Mouse (Mus musculus): Measurements from ENCODE around the gene Xpo5. TPM values are rescaled to one million over a fixed set of nuclear protein-coding genes. Genes with fewer than 3 reads are reported as not detected.

The Xpo5 gene
- 10 to 100 TPM; 72.0 to 74.6 TPM for total RNA-seq (2021)
- long read RNA-seq, experiment 1, full-length matches to known transcripts: 5 of 21 reads
- long read RNA-seq, experiment 1, partial matches to known transcripts: 14 of 21 reads
- long read RNA-seq, experiment 1, other reads (novel, unspliced or antisense): 2 of 21 reads
- long read RNA-seq, experiment 2, full-length matches to known transcripts: 5 of 49 reads
- long read RNA-seq, experiment 2, partial matches to known transcripts: 36 of 49 reads
- long read RNA-seq, experiment 2, other reads (novel, unspliced or antisense): 8 of 49 reads

GRCm38 (mm10) chr17:46202421-46203071, at the start of gene Xpo5, which contains the start of gene Polh:
Xpo5 (plus strand) TSS chr17:46202782.
Polh (minus strand) TSS chr17:46202645.
- DNase-seq (ENCODE audit: low spot score in 2 of 2): peak; percentile 84

DNA sequence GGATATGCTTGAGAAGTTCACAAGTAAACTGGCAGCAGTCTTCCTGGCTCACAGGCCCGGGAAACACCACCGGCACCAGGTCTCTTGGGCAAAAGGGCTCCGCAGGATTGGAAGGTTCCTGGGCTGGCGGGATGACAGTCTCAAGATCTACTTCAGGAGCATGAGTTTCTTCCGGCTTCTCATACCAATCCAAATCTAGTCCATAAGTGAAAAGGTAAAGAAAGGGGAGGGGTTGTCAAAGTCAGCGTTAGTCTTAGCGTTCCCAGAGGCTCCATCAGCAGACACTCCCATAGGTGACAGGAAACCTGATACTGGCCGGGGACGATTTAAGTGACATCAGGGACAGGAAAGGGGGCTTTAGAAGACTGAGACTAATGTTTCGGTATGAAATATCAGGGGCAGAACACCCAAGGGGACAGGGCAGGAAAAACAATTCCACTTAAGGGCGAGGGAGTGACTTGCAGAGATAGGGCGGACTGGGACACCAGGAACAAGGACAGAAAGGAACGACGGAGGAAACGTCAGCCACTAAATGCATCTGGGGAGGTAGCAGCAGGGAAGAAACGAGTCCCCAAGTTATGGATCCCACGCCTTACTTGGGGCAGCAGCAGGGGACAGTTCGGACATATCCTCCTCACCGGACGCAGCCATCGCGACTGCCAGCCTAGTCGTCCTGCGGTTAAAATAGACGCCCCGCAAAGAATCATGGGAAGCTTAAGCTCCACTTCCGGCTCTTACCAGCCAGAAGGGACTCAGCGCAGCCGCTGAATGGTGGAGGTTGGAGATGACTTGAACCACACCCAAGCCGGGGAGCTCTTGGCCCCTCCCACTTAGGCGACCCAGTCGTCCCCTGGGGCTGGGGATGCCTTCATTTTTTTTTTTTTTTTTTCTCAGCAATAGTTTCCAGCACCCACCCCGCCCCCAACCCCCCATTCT, 49.5 kb upstream of the Xpo5 start, which contains the start of gene Mad2l1bp:
TSS of gene Mad2l1bp (minus strand) at position 707 of the 936 bp plus-strand sequence.
- DNase-seq (ENCODE audit: low spot score in 2 of 2): peak; percentile 64 to 73

DNA sequence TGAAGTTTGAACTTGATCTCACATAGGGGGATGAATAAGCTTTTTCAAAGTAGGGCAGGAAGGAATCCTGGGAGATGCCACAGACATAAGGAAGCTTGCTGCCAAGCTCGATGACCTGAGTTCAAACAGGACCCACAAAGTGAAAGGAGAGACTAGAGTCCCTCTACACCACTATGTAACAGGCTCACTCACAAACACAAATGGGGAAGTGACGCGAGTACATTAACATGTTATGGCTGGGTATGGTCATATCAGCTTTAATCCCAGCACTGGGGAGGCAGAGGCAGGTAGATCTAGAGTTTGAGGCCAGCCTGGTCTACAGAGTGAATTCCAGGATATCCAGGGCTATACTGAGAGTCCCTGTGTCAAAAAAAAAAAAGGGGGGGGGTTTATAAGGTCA, 48.2 kb upstream of the Xpo5 start:
- DNase-seq (ENCODE audit: low spot score in 2 of 2): no peak

GRCm38 (mm10) chr17:46156680-46157079, 45.9 kb upstream of the Xpo5 start:
- no peak for DNase-seq (ENCODE audit: low spot score in 2 of 2)

- DNase-seq (ENCODE audit: low spot score in 2 of 2): no peak
Observed at GRCm38 (mm10) chr17:46157131-46157530, 45.5 kb upstream of the Xpo5 start.

DNA sequence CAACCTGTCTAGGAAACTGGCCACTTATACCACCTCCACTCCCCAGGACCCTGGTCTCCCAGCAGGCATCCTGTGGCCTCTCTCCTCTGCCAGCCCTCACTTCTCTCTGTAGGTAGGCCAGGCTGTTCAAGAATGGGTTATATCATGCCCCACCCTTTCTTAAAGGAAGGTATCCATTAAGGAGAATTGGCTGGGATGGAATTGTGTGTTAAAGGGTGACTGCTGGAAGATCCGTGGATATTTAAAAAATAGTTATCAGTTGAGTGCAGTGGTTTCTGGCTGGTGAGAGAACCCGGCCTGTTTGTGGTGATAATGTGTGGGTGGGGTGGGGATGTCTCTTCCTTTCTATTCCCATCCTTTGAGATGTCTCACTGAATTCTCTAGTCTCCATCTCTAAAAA, 43.3 kb upstream of the Xpo5 start:
- DNase-seq (ENCODE audit: low spot score in 2 of 2): no peak

DNA sequence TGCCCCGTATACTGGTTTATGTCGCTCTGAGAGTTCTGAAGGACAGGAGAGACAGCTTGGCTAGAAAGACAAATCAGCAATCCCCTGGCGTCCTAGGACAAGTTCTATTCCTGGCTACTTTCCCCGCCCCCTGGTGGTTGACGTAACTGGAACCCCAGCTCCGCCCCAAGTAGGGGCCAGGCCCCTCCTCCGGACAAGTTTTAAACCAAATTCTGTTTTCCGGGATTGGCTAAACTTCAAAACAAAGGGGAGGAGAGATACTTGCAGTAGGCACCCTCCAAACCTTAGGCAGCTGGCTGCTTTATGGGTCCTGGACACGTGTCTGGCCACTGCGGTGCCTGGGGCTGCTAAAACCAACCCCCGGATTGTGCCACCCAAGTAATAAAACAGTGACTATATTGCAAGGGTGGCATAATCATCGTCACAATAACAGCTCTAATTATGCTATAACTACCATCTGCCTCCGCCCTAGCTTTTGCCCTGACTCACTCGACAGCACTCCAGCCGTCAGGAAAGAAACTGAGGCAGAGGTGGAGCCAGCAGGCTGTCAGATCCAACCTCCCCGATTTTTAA, 42.4 kb upstream of the Xpo5 start:
- DNase-seq (ENCODE audit: low spot score in 2 of 2): peak; percentile 67 to 90

- peak; percentile 58 to 84 for DNase-seq (ENCODE audit: low spot score in 2 of 2)
Observed at GRCm38 (mm10) chr17:46160686-46161085, 41.9 kb upstream of the Xpo5 start, which contains the start of gene Gtpbp2. Gtpbp2 (plus strand) TSS chr17:46161032.

- DNase-seq (ENCODE audit: low spot score in 2 of 2): no peak
Observed at GRCm38 (mm10) chr17:46161179-46161578, 41.4 kb upstream of the Xpo5 start.

DNA sequence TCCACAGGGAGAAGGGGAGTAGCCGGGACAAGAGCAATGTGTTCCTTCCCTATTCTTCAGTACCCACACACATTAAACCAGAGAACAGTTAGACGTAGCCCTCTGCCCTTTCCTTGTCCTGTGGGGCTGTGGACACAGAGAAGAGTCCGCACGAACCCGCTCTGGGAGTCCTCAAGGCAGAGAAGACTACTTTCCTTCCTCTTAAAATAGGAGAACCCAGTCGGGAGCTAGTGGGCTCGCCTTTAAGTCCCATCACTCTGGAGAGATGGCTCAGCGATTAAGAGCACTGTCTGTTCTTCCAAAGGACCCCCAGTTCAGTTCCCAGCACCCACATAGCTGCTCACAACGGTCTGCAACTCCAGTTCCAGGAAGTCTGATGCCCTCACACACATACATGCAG, 40.9 kb upstream of the Xpo5 start:
- DNase-seq (ENCODE audit: low spot score in 2 of 2): no peak

DNA sequence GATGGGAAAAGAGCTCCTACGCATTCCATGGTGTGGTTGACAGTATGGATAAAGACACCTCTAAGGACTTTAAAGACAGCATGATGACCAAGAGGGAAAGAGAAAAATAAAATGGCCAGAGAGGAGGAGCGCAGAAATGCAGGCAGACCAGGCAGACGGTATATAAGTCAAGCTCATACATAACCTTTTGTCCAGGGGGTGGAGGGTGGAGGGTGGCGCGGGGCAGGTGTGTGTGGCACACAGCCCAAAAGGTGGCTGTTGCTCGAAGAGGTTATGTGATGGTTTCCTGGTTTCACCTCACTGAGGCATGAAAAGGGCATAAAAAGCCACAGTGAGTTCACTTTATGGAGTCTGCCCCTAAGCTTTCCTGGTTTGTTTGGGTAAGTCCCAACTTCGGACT, 40.0 kb upstream of the Xpo5 start:
- DNase-seq (ENCODE audit: low spot score in 2 of 2): no peak

DNA sequence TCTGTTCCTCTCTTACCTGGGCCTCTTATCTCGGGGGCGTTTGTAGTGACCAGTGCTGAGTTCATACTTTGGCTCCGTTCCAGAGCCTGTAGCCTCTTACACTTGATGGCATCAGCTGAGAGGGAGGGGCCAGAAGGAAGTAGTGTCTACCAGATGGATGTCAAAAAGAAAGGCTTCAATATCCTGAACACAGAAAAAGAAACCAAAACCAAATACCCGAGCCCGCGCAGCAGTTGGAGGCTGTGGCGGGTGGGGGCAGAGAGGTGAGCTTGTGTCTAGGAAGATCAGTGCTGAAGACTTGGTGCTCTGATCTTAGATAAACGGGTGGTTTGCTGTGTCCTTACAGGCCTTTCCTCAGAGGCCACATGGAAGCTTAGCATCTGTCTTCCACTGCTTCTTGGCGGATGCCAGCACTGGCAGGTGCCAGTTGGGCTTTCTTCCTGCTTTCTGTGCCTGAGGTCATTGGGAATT, 39.6 kb upstream of the Xpo5 start:
- no peak for DNase-seq (ENCODE audit: low spot score in 2 of 2)

DNA sequence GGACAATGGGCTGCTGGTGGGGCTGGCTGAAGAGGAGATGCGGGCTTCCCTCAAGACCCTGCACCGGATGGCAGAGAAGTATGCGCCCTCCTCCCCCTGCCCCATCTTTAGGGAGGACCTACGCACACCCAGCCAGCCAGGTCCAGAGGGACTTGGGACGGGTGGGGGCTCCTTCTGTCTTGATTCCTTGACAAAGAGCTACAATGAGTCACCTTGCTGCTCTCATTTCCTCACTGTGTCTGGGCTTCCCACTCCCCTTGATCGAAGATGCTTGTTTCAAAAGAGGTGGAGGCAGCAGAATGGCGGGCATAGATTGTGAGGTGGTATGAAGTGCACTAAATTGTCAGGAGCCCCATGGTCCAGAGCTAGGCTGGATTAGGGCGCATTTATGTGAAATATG, 38.3 kb upstream of the Xpo5 start:
- DNase-seq (ENCODE audit: low spot score in 2 of 2): no peak

- no peak for DNase-seq (ENCODE audit: low spot score in 2 of 2)
Observed at GRCm38 (mm10) chr17:46164791-46165190, 37.8 kb upstream of the Xpo5 start.

GRCm38 (mm10) chr17:46165460-46165859, 37.1 kb upstream of the Xpo5 start:
- DNase-seq (ENCODE audit: low spot score in 2 of 2): no peak

DNA sequence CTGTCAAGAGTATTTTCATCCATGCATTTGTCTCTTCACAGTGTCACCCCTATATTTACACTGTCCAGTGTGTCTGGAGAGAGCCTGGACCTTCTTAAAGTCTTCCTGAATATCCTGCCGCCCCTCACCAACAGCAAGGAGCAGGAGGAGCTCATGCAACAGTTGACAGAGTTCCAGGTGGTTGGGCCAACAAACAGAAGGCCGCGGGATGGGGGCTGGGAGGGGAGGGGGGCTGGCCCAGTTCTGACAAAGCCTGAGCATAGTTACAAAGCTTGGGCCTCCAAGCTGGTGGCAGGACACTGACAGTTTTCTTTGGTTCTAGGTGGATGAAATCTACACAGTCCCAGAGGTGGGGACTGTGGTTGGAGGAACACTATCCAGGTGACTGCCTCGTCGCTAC, 36.3 kb upstream of the Xpo5 start:
- no peak for DNase-seq (ENCODE audit: low spot score in 2 of 2)

DNA sequence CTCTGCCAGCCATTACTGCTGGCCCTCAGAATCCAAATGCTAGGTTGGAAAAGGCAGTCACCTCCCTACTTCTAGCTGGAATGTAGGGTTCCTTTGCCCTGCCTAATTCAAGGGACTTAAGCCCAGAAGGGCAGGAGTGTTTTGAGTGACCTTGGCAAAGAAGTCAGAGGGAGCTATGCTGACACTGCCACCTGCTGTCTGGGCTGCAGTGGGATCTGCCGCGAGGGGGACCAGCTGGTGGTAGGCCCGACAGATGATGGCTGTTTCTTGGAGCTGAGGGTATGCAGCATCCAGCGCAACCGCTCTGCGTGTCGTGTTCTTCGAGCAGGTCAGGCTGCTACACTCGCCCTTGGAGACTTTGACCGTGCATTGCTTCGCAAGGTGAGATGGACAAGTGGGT, 35.6 kb upstream of the Xpo5 start:
- DNase-seq (ENCODE audit: low spot score in 2 of 2): no peak

GRCm38 (mm10) chr17:46168318-46168717, 34.3 kb upstream of the Xpo5 start:
- no peak for DNase-seq (ENCODE audit: low spot score in 2 of 2)

- DNase-seq (ENCODE audit: low spot score in 2 of 2): no peak
Observed at GRCm38 (mm10) chr17:46168768-46169167, 33.8 kb upstream of the Xpo5 start.

DNA sequence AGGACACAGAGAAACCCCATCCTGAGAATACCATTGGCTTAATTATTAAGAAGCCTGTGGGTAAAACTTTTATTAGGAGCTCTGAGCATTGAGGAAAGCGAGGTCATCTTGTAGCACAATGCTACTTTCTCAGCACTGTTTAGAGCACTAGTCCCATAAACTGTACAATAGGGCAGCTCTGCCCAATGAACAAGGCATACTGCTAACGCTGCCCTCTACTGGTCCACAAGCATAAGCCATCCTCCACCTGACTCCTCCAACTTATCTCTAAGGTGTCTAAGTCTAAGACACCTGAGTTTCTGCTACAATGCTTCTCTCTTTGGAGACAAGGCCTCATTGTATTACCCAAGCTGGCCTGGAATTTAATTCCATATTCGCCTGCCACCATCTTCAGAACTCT, 32.0 kb upstream of the Xpo5 start:
- no peak for DNase-seq (ENCODE audit: low spot score in 2 of 2)

- DNase-seq (ENCODE audit: low spot score in 2 of 2): no peak
Observed at GRCm38 (mm10) chr17:46182273-46182672, 20.3 kb upstream of the Xpo5 start.

Measured in adrenal gland, postnatal 4 days (tissue).